Mouse (Mus musculus): Measurements from ENCODE around the gene Pdgfra. TPM values are rescaled to one million over a fixed set of nuclear protein-coding genes. Genes with fewer than 3 reads are reported as not detected.

Gene Pdgfra
- total and polyA plus RNA-seq, 3 experiments = 5.0 to 41.5 (median 30.2) TPM

DNA sequence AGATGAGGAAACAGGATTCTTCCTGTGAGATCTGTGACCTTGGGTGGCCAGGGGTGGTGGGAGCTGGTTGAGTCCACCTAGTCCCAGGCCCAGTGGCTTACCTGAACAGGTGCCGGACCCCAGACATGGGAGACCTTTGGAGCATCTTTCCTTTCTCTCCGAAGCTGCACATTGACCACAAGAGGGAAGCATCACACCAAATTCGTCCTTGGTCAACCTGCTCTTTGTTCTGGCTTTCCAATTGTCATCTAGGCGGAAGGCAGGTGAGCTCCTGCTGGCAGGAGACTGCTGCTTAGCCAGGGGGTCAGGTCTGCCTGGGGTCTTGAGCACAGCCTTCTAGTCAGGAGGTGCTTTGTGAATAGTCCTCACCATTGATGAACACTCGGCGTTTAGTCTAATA, 62.4 kb downstream of the Pdgfra start:
- DNase-seq = no peak

DNA sequence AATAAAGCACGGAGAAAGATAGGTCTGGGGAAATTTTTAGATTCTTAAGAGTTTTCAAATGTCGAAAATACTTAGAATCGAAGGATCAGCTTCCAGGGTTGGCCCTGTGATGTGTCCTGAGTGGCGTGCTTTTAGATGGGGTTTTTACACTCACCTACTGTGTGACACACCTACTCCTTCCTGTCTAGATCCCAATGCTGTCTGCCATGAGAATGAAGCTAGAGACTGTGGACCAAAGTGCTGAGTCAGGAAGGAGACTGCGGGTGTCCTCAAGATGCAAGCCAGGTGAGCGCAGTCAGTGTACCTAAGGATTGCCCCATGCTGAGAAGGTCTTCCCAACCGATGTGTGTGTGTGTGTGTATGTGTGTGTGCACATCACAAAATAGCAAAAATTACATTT, 62.8 kb downstream of the Pdgfra start:
- no peak for DNase-seq

GRCm38 (mm10) chr5:75215678-75216256, 63.7 kb downstream of the Pdgfra start:
- DNase-seq = no peak

DNA sequence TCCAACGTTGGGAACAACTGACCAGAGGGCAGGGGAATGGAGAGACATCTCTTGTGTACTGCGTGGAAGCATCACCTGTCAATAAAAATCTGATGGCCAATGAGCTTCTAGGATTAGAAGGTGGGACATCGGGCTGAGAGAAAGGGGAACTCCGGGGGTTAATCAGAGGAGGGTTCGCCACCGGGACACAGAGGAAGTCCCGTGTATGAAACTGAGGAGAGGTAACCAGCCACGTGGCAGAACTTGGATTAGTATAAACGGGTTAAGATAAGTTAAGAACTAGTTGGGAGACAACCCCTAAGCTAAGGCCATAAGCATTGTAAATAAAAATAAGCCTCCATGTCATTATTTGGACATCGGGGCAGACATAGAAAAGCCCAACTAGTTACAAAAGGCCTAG, 69.5 kb downstream of the Pdgfra start:
- no peak for DNase-seq

DNA sequence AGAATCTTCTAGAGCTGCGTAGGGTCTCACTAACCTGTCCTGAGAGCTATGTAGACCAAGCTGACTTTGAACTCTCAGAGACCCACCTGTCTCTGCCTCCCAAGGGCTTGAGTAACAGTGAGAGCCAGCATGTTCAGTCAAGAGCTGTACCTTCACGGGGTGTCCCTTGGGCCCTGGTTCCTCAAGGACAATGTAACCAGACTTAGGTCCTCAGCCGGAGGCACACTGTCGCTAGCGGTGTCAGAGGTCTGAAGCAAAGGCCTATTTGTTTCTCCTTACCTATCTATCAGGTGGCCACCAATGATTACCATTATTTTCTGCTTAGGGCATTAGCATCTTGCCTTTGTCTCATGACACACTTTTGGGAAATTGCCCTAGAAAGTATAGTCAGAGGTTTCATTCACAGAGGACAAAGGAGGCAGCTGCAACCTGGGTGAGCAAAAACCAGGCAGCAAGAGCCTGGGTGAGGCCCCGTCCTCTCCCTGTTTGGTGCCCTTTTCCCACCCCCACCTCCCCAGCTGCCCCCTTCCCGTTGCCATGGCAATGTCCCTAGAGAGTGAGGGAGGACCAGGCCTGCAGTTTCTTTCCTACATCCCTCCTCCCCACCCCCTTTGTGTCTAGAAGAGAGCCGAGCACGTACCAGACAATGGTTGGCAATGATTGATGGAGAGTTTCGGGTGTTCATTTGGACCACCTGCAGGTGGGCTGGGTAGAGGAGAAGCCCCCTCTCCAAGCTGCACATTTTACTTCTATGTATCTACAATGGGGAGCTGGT, 70.6 kb downstream of the Pdgfra start:
- DNase-seq = no peak

DNA sequence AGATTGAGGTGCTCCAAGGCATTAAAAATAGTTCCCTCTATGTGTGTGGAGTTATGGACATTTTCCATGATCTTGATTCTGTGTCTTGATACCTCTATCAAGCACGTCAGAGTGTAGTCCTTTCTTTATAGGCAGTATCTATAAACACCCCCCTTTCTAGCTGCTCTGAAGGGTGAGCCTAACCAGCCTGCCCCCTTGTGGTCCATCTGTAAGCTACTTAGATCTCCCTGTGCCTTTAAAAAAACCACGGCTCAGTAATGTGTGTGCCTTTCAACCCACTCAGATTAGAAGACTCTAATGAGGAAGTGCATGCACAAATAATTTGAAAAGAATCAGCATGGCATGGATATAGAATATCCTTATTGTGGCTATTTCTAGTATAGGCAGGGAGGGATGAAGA, 86.3 kb downstream of the Pdgfra start:
- DNase-seq = no peak

DNA sequence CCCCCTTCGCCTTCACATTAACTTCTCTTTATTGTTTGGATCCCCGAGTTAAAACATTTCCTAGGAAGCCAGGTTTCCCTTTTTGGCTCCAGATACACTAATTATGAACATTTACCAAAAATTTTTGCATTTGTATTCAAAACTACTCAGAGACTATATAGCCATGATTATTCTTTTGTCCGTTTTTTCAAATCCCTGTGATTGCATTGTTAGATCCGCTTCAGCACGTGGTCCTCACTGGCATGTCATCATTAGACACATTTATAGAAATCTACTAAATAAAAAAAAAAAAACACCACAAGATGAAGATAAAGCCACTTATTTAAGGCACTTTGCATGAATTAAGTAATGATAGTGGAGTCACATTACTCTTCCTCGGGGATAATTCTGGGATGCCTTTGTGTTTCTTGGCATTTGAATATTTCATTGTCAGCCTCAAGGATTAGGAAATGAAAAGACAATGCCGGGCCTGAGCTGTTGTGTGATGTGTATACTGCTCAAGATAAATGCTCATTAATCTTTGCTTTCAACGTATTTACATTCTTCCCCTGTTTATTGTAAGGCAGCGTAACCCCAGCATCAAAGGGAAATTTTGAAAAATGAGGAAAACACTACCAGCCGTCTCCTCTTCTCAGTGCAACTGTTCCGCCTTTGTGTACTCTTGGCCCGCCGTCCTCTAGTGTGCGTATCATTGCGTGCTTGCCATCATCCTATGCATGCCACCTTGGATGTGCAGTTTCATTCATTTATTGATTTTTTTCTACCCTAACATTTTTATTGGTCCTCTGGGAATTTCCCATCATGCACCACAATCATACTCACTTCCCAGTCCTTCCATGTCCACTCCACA, 87.1 kb downstream of the Pdgfra start:
- DNase-seq = no peak

GRCm38 (mm10) chr5:75247070-75247740, 95.1 kb downstream of the Pdgfra start:
- DNase-seq = no peak

Small RNAs within 50 kb of the gene (microRNA-seq; reads per million reads assigned to microRNA genes)
- gene Mir7025 = 0 reads per million in 2 experiments

Other genes starting within 250 kb of the Pdgfra start
- gene Chic2, start 107.5 kb upstream of the Pdgfra start, total RNA-seq (2021) = 10 to 100 TPM; 25.6 to 32.2 TPM
- gene Chic2, start 107.5 kb upstream of the Pdgfra start, polyA plus RNA-seq (2012; rRNA removed) = 1.1 and 1.4 TPM in 2 replicates
- not detected for gene Gsx2, start 76.7 kb upstream of the Pdgfra start, total RNA-seq (2021)
- not detected in 2 replicates for gene Gsx2, start 76.7 kb upstream of the Pdgfra start, polyA plus RNA-seq (2012; rRNA removed)